Mouse (Mus musculus): ENCODE results near the gene St6galnac3. TPM values are rescaled to one million over a fixed set of nuclear protein-coding genes. Genes with fewer than 3 reads are reported as not detected.

The St6galnac3 gene
- total and polyA plus RNA-seq, 2 experiments from 2014 or later = 7.3 to 9.9 TPM

DNA sequence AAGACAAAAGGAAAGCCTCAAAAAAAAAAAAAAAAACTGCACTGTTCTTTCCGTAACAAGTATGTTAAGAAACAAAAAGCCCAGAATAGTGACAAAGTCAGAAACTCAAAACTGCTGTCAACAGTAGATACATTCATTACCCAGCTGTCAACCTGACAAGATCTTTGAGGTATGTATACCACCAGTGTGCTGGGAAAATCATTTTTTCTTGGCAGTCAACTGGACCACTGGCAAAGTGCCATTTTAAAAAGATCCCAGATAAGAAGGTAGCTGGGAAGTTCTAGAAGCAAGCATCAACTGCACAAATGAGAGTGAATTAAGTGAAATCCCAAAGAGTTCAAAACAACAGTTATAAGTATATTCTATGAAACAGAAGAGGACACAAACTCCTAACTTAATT lies 452.7 kb downstream of the St6galnac3 start:
- no peak for TF ChIP-seq CTCF (IDR thresholded peaks at IDR 0.05; ENCODE audit: low read depth)
- Histone ChIP-seq H3K4me3 (ENCODE audit: low read length) (no peak overlapping the region), H3K36me3 (ENCODE audit: insufficient read depth, low read length) (no peaks in the 10 kb centered on the region)

DNA sequence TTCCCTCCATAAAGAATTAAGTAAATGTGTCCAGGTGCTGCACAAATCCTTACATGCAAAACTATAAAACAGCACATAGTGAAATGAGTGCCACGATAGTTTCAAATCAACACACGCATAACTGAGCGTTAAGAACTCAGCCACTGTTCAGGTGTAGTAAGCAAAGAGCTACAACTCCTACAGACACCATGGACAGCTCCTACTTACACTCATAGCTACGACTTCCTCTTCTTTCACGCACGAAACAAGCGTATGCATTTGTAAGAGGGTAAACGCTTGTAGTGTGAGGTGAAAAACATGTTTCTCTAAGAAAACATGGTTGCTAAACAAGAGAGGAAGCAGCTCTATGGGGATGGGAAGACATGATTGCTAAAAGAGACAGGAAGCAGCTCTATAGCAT lies 457.6 kb downstream of the St6galnac3 start:
- 69% methylated on average over 8 of the region's 8 CpGs for WGBS
- no peaks in the 10 kb centered on the region for H3K4me1 ChIP-seq (ENCODE audit: insufficient read depth, low read length)
- H3K4me3 ChIP-seq (ENCODE audit: low read length) = no peak overlapping the region
- H3K4me2 ChIP-seq (ENCODE audit: low read depth, low read length) = no peak overlapping the region
- ATAC-seq (no peak), DNase-seq (ENCODE audit: low spot score) (no peak)
- H3K27me3 ChIP-seq (ENCODE audit: insufficient read depth, low read length) = no peaks in the 10 kb centered on the region
- H3K36me3 ChIP-seq (ENCODE audit: insufficient read depth, low read length) = no peaks in the 10 kb centered on the region
- H3K27ac ChIP-seq = no peak overlapping the region
- no peak for TF ChIP-seq CTCF (IDR thresholded peaks at IDR 0.05; ENCODE audit: low read depth)
- H3K9me3 ChIP-seq (ENCODE audit: low read length) = no peaks in the 10 kb centered on the region
- no peak overlapping the region for H3K9ac ChIP-seq (replicated peaks; ENCODE audit: low read length)

More for the DNA sequence above, 452.7 kb downstream of the St6galnac3 start:
- H3K4me1 ChIP-seq (ENCODE audit: insufficient read depth, low read length) = 0 out of 2 replicates have a peak, but pooled peaks cover 9% of the 10 kb centered on the region
- WGBS = 45% methylated on average over 1 of the region's 1 CpGs
- H3K27ac ChIP-seq = no peak overlapping the region
- no peaks in the 10 kb centered on the region; the same call in 1 of the 2 replicates for H3K9me3 ChIP-seq (ENCODE audit: low read length)
- H3K27me3 ChIP-seq (ENCODE audit: insufficient read depth, low read length) = no peaks in the 10 kb centered on the region
- no peak for ATAC-seq
- no peak overlapping the region for H3K9ac ChIP-seq (replicated peaks; ENCODE audit: low read length)
- H3K4me2 ChIP-seq (ENCODE audit: low read depth, low read length) = no peak overlapping the region
- DNase-seq (ENCODE audit: low spot score) = no peak

DNA sequence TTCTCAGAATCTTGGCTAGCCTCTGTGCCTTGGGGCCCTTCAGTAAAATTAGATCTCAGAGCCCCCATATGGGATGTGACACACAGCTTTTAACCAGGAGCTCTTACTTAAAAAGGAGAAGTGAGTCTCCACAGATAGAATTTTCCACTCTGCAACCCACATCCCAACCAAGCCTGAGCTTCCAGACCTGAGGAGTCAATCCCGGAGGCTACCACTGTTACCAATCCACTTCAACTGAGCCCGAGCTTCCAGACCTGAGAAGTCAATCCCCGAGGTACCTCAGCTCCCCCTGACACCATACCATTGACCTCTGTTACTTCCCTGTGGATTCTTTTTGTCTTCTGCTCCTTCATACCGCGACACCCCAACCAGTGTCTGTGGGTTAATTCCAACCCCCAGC lies 463.0 kb downstream of the St6galnac3 start:
- WGBS = 64% methylated on average over 5 of the region's 5 CpGs
- Histone ChIP-seq H3K27ac (no peak overlapping the region), H3K4me3 (ENCODE audit: low read length) (no peak overlapping the region), H3K36me3 (ENCODE audit: insufficient read depth, low read length) (no peaks in the 10 kb centered on the region), H3K4me2 (ENCODE audit: low read depth, low read length) (no peak overlapping the region), H3K9ac (replicated peaks; ENCODE audit: low read length) (no peak overlapping the region), H3K4me1 (ENCODE audit: insufficient read depth, low read length) (peaks cover 3% of the 10 kb centered on the region; the same call in 1 of the 2 replicates), H3K27me3 (ENCODE audit: insufficient read depth, low read length) (no peaks in the 10 kb centered on the region), H3K9me3 (ENCODE audit: low read length) (no peaks in the 10 kb centered on the region)
- ATAC-seq (no peak), DNase-seq (ENCODE audit: low spot score) (no peak)
- TF ChIP-seq CTCF (IDR thresholded peaks at IDR 0.05; ENCODE audit: low read depth) = no peak

DNA sequence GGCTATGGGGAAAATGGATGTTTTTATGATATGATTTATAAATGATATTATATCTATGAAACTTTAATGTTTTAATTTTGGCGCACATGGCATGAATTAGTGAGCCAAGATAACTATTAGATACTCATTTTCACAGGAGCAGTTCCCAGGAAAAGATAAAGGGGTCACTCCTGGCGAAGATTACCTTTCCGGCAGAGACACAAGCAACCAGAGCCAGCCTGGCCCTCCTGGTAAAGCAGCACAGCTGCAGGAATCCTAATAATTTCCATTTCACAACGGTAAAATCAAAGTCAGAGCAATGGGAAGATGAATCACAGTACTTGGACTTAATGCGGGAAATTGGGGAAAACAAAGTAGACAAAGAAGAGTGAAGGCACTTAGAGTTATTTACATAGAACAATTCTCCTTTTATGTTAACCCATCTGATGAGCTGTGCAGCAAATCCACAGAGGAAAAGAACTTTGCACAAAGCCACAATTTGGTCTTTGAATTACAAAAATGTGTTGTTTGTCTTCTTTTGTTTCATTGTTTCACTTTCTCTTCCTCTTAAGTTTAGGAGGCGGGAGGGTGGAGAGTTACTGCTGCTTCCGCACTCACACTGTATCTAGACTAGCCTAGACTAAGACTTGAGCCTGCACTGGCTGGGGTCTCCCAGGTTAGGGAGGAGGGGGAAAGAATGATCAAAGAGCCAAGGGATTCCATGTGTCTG lies 464.6 kb downstream of the St6galnac3 start:
- DNase-seq (ENCODE audit: low spot score) = no peak
- Histone ChIP-seq H3K27ac (no peak overlapping the region), H3K27me3 (ENCODE audit: insufficient read depth, low read length) (no peaks in the 10 kb centered on the region), H3K9ac (replicated peaks; ENCODE audit: low read length) (no peak overlapping the region), H3K4me3 (ENCODE audit: low read length) (no peak overlapping the region), H3K36me3 (ENCODE audit: insufficient read depth, low read length) (no peaks in the 10 kb centered on the region), H3K4me2 (ENCODE audit: low read depth, low read length) (no peak overlapping the region), H3K4me1 (ENCODE audit: insufficient read depth, low read length) (peaks cover 3% of the 10 kb centered on the region; the same call in 1 of the 2 replicates), H3K9me3 (ENCODE audit: low read length) (no peaks in the 10 kb centered on the region)
- no peak for ATAC-seq
- 66% methylated on average over 7 of the region's 7 CpGs for WGBS
- no peak for TF ChIP-seq CTCF (IDR thresholded peaks at IDR 0.05; ENCODE audit: low read depth)

DNA sequence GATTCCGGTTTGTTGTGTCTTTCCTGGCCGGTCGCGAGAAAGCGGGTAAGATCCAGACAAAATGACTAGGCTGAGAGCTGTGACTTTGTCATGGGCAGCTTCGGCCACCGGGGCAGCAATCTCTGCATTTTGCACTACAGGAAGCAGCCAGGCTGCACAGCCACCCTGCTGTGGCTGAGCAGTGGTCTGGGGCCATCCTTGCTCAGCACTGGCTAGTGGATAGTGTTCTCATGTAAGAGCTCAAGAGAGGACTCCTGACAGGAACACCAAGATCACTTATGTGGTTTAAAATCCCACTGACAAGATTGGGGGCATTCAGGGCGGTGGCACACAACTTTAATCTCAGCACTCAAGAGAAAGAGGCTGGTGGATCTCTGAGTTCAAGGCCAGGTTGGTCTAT lies 469.1 kb downstream of the St6galnac3 start:
- H3K9me3 ChIP-seq (ENCODE audit: low read length) = no peaks in the 10 kb centered on the region
- TF ChIP-seq CTCF (IDR thresholded peaks at IDR 0.05; ENCODE audit: low read depth) = no peak
- no peaks in the 10 kb centered on the region for H3K36me3 ChIP-seq (ENCODE audit: insufficient read depth, low read length)
- DNase-seq (ENCODE audit: low spot score) = no peak
- no peak overlapping the region for H3K4me3 ChIP-seq (ENCODE audit: low read length)
- no peak overlapping the region for H3K9ac ChIP-seq (replicated peaks; ENCODE audit: low read length)
- no peaks in the 10 kb centered on the region for H3K27me3 ChIP-seq (ENCODE audit: insufficient read depth, low read length)
- no peak overlapping the region for H3K4me2 ChIP-seq (ENCODE audit: low read depth, low read length)
- no peak for ATAC-seq
- no peak overlapping the region for H3K27ac ChIP-seq
- 87% methylated on average over 8 of the region's 8 CpGs for WGBS
- no peaks in the 10 kb centered on the region for H3K4me1 ChIP-seq (ENCODE audit: insufficient read depth, low read length)

DNA sequence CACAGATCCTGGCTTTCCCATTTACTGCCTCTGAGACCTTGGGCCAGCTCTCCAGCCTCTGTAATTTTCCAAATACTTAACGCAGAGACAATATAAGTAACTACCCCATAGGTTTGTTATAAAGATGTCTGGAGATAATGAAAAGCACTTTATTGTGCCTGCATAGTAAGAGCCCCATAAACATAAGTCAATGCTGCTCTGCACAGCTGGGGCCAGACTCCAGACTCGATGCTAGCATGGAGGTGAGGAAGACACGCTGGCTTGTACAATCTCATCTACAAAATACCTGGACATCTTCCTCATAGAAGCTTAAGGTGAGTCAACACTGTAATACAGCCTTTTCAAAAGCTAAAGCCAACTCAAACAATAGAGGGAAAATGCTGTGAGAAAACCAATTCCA lies 473.3 kb downstream of the St6galnac3 start:
- Histone ChIP-seq H3K27ac (no peak overlapping the region), H3K4me1 (ENCODE audit: insufficient read depth, low read length) (no peaks in the 10 kb centered on the region), H3K27me3 (ENCODE audit: insufficient read depth, low read length) (no peaks in the 10 kb centered on the region), H3K4me2 (ENCODE audit: low read depth, low read length) (no peak overlapping the region), H3K9me3 (ENCODE audit: low read length) (no peaks in the 10 kb centered on the region), H3K36me3 (ENCODE audit: insufficient read depth, low read length) (no peaks in the 10 kb centered on the region), H3K4me3 (ENCODE audit: low read length) (no peak overlapping the region), H3K9ac (replicated peaks; ENCODE audit: low read length) (no peak overlapping the region)
- 81% methylated on average over 3 of the region's 3 CpGs for WGBS
- TF ChIP-seq CTCF (IDR thresholded peaks at IDR 0.05; ENCODE audit: low read depth) = no peak
- no peak for DNase-seq (ENCODE audit: low spot score)
- ATAC-seq = no peak

DNA sequence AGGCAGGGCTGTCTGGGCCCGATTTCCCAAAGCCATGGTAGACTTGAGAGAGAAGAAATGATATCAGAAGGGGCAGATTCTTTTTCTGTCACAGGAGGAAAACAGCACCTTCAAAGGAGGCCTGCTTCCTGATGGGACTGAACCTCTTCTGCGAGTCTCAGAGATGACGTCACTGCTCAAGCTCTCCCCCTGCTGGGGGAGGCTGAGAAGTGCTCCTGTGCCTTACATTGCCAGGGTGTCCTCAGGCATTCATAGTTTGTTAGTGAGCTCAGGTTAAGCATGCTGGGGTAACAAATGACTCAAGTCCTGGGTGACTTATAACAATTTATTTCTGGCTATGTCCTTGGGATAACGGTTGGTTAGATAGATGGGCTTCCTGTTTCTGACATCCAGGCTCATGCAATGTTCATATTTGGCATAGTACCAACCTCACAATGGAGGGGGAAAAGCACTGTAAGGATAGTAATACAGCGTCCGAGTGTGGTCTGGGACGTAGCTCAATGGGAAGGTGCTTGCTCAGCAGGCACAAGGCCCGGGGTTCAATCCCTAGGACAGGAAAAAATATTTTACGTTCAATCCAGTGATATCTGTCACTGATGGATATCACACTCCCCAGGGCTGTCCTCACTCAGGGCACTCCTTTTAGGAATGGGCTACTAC lies 474.2 kb downstream of the St6galnac3 start:
- peak; percentile 53; the same call in 1 of the 2 replicates for ATAC-seq
- Histone ChIP-seq H3K27ac (no peak overlapping the region), H3K4me3 (ENCODE audit: low read length) (no peak overlapping the region), H3K36me3 (ENCODE audit: insufficient read depth, low read length) (no peaks in the 10 kb centered on the region), H3K9ac (replicated peaks; ENCODE audit: low read length) (no peak overlapping the region), H3K27me3 (ENCODE audit: insufficient read depth, low read length) (no peaks in the 10 kb centered on the region), H3K4me2 (ENCODE audit: low read depth, low read length) (no peak overlapping the region), H3K4me1 (ENCODE audit: insufficient read depth, low read length) (no peaks in the 10 kb centered on the region), H3K9me3 (ENCODE audit: low read length) (no peaks in the 10 kb centered on the region)
- DNase-seq (ENCODE audit: low spot score) = peak; percentile 78
- 52% methylated on average over 9 of the region's 9 CpGs for WGBS
- TF ChIP-seq CTCF (IDR thresholded peaks at IDR 0.05; ENCODE audit: low read depth) = peak; percentile 89
